Mouse (Mus musculus): ENCODE results near the gene Adamts7.

DNA sequence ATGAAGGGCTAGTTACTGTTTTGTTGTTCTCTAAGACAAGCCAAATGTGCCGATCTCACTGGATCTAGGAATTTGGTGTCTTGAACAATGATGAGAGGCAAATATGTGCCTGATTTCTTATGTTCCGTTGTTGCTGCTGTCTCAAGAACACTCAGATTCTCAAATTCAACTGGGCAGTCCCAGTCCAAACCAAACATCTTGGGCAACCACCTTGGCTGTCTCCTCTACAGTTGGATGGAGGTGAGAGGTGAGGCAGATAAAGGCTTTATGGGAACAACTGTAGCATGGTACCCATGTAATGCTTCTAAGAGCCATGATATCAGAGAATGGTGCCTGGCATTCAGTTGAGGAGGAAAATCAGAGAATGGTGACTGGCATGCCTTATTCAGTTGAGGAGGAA lies 90.3 kb downstream of the Adamts7 start:
- no peak for TF ChIP-seq POLR2A (IDR thresholded peaks at IDR 0.05; ENCODE audit: low read depth, low read length)
- TF ChIP-seq CTCF (IDR thresholded peaks at IDR 0.05; ENCODE audit: borderline replicate concordance, insufficient read depth, low read length) = no peak

Measured in embryonic fibroblast, embryonic 13.5 days (primary cell).